Mouse (Mus musculus) 3134 (cell line): Measurements from ENCODE around the gene Hoxa7.

Experiments used
- DNase-seq: peaks from one replicate; pipeline ENCODE4 v3.0.0-alpha.2; 2011; ENCODE audit warnings: low spot score; ENCODE audit not compliant: insufficient read length; ENCODE audit errors: extremely low read depth

Gene Hoxa7

GRCm38 (mm10) chr6:52164626-52165440 lies 56.8 kb downstream of the Hoxa7 start, which contains the start of gene Hoxa2:
TSS of gene Hoxa2 (minus strand) at chr6:52164831.
- DNase-seq: no peak
